In genomic region chr12:109272101-109272500, GRCm38 (mm10) we compare ENCODE assay signal across 24 mouse cellular contexts.
A peak's percentile ranks its signal among the peaks of the same experiment; 100 is the strongest.
DNase-seq lines count a peak whose midpoint lies in the region; ATAC-seq and TF ChIP-seq lines count a peak whose summit lies in the region.
"Had no signal": no experiment of that assay in that cellular context is flagged by ENCODE, and none has a peak within 500 bp of the region (broad histone marks: within the 10 kb centered on the region; RNA-seq: fewer than 3 reads in every experiment).

No protein-coding gene starts in this region.

- no peaks in the 10 kb centered on the region for H3K36me3 ChIP-seq in heart, embryonic 12.5 days
- no peaks in the 10 kb centered on the region for H3K36me3 ChIP-seq in heart, embryonic 10.5 days
- no peaks in the 10 kb centered on the region for H3K36me3 ChIP-seq in lung, embryonic 14.5 days (ENCODE audit: insufficient read depth)
- H3K36me3 ChIP-seq in lung, postnatal 0 days (ENCODE audit: insufficient read depth, low read length) = no peaks in the 10 kb centered on the region
- H3K36me3 ChIP-seq: embryonic facial prominence, embryonic 13.5 days; embryonic facial prominence, embryonic 15.5 days; forebrain, embryonic 10.5 days; forebrain, embryonic 12.5 days had no signal

- H3K4me2 ChIP-seq in heart, embryonic 12.5 days = no peak overlapping the region
- H3K4me2 ChIP-seq in lung, embryonic 14.5 days = no peak overlapping the region
- H3K4me2 ChIP-seq in lung, postnatal 0 days (replicated peaks; ENCODE audit: low read depth, low read length) = no peak overlapping the region
- H3K4me2 ChIP-seq: embryonic facial prominence, embryonic 13.5 days; embryonic facial prominence, embryonic 15.5 days; forebrain, embryonic 12.5 days had no signal

- no peak overlapping the region for H3K27ac ChIP-seq in heart, embryonic 12.5 days (ENCODE audit: poor library complexity, severe bottlenecking)
- H3K27ac ChIP-seq in heart, embryonic 10.5 days = no peak overlapping the region
- H3K27ac ChIP-seq in lung, embryonic 14.5 days (ENCODE audit: low read depth) = no peak overlapping the region
- H3K27ac ChIP-seq in lung, postnatal 0 days (ENCODE audit: low read length) = no peak overlapping the region
- H3K27ac ChIP-seq in gastrocnemius, adult 2 months = no peak overlapping the region
- H3K27ac ChIP-seq: embryonic facial prominence, embryonic 13.5 days; embryonic facial prominence, embryonic 15.5 days; forebrain, embryonic 10.5 days; forebrain, embryonic 12.5 days had no signal

- H3K4me3 ChIP-seq in heart, embryonic 12.5 days = no peak overlapping the region
- no peak overlapping the region for H3K4me3 ChIP-seq in heart, embryonic 10.5 days
- H3K4me3 ChIP-seq in lung, embryonic 14.5 days (ENCODE audit: low read depth, low read length) = no peak overlapping the region
- H3K4me3 ChIP-seq in lung, postnatal 0 days (ENCODE audit: low read depth, low read length) = no peak overlapping the region
- H3K4me3 ChIP-seq in lung, adult 2 months (replicated peaks; ENCODE audit: extremely low read depth, low read depth, low read length) = no peak overlapping the region
- no peak overlapping the region for H3K4me3 ChIP-seq in gastrocnemius, adult 2 months
- H3K4me3 ChIP-seq: embryonic facial prominence, embryonic 13.5 days; embryonic facial prominence, embryonic 15.5 days; erythroblast, embryonic 14.5 days; forebrain, embryonic 10.5 days; forebrain, embryonic 12.5 days had no signal

- 37% methylated on average over 5 of the region's 5 CpGs for WGBS in heart, embryonic 12.5 days
- WGBS in heart, embryonic 10.5 days = 40% methylated on average over 5 of the region's 5 CpGs
- WGBS in lung, embryonic 14.5 days = 49% methylated on average over 5 of the region's 5 CpGs
- WGBS in lung, postnatal 0 days = 48% methylated on average over 5 of the region's 5 CpGs
- WGBS in lung, adult 2 months = 40% methylated on average over 5 of the region's 5 CpGs

- peak; percentile 77 for ATAC-seq in heart, embryonic 12.5 days (ENCODE audit: insufficient number of reproducible peaks, low FRiP score)
- ATAC-seq in lung, embryonic 14.5 days (ENCODE audit: insufficient read depth) = no peak; the same call in 1 of the 2 replicates
- peak; percentile 88 for ATAC-seq in lung, postnatal 0 days
- ATAC-seq: forebrain, embryonic 14.5 days had no signal

- H3K4me1 ChIP-seq in heart, embryonic 12.5 days (replicated peaks) = no peaks in the 10 kb centered on the region
- no peaks in the 10 kb centered on the region for H3K4me1 ChIP-seq in heart, embryonic 10.5 days
- no peaks in the 10 kb centered on the region for H3K4me1 ChIP-seq in lung, embryonic 14.5 days (ENCODE audit: insufficient read depth)
- H3K4me1 ChIP-seq in lung, postnatal 0 days (ENCODE audit: insufficient read depth, low read depth, low read length) = no peaks in the 10 kb centered on the region
- no peaks in the 10 kb centered on the region for H3K4me1 ChIP-seq in lung, adult 2 months (ENCODE audit: control insufficient read depth, insufficient read depth, low read length)
- H3K4me1 ChIP-seq: embryonic facial prominence, embryonic 13.5 days; embryonic facial prominence, embryonic 15.5 days; forebrain, embryonic 10.5 days; forebrain, embryonic 12.5 days had no signal

- no peaks in the 10 kb centered on the region for H3K27me3 ChIP-seq in heart, embryonic 12.5 days (replicated peaks)
- H3K27me3 ChIP-seq in heart, embryonic 10.5 days (ENCODE audit: insufficient read depth, poor library complexity, severe bottlenecking) = no peaks in the 10 kb centered on the region
- H3K27me3 ChIP-seq in lung, embryonic 14.5 days (ENCODE audit: insufficient read depth, low read length) = no peaks in the 10 kb centered on the region
- no peaks in the 10 kb centered on the region for H3K27me3 ChIP-seq in lung, postnatal 0 days (replicated peaks; ENCODE audit: insufficient read depth, low read length)
- H3K27me3 ChIP-seq: embryonic facial prominence, embryonic 13.5 days; embryonic facial prominence, embryonic 15.5 days; forebrain, embryonic 12.5 days had no signal

- no peak for TF ChIP-seq POLR2A in lung, adult 2 months (IDR thresholded peaks at IDR 0.05; ENCODE audit: borderline replicate concordance, extremely low read depth, low read depth, low read length)

- H3K9me3 ChIP-seq in heart, embryonic 12.5 days (replicated peaks) = no peaks in the 10 kb centered on the region
- H3K9me3 ChIP-seq in heart, embryonic 10.5 days = no peaks in the 10 kb centered on the region
- no peaks in the 10 kb centered on the region for H3K9me3 ChIP-seq in lung, embryonic 14.5 days (ENCODE audit: low read depth, low read length)
- H3K9me3 ChIP-seq in lung, postnatal 0 days (ENCODE audit: low read length) = no peaks in the 10 kb centered on the region
- H3K9me3 ChIP-seq: embryonic facial prominence, embryonic 13.5 days; embryonic facial prominence, embryonic 15.5 days; forebrain, embryonic 10.5 days; forebrain, embryonic 12.5 days had no signal

- H3K9ac ChIP-seq in heart, embryonic 12.5 days = no peak overlapping the region
- no peak overlapping the region for H3K9ac ChIP-seq in lung, embryonic 14.5 days
- no peak overlapping the region for H3K9ac ChIP-seq in lung, postnatal 0 days (replicated peaks; ENCODE audit: low read depth)
- H3K9ac ChIP-seq: embryonic facial prominence, embryonic 13.5 days; embryonic facial prominence, embryonic 15.5 days; forebrain, embryonic 12.5 days had no signal

- no peak for TF ChIP-seq CTCF in lung, embryonic 14.5 days (IDR thresholded peaks at IDR 0.05; ENCODE audit: low read depth)
- TF ChIP-seq CTCF in lung, postnatal 0 days (IDR thresholded peaks at IDR 0.05) = no peak
- no peak for TF ChIP-seq CTCF in lung, adult 2 months (IDR thresholded peaks at IDR 0.05; ENCODE audit: insufficient read depth, low read length)
- no peak for TF ChIP-seq CTCF in gastrocnemius, adult 2 months (IDR thresholded peaks at IDR 0.05)

- intact Hi-C loops in gastrocnemius, adult 2 months (cut with DNase I) = no loop called here

- no peak for DNase-seq in heart, embryonic 10.5 days (ENCODE audit: low spot score)
- DNase-seq in lung, embryonic 14.5 days = peak; percentile 3
- no peak for DNase-seq in lung, postnatal 25 days (ENCODE audit: low spot score)
- DNase-seq in lung, postnatal 0 days (ENCODE audit: low spot score) = peak; percentile 11
- DNase-seq in lung, adult 2 months = no peak
- peak; percentile 43 for DNase-seq in yolk sac, embryonic 10.5 days (ENCODE audit: low spot score)
- DNase-seq in gastrocnemius, adult 2 months = no peak
- DNase-seq: adrenal gland, adult 2 months; adrenal gland, postnatal 10 days; adrenal gland, postnatal 25 days; cerebellum, adult 11 months; cerebellum, adult 18-20 months; cerebellum, adult 8-10 months; cerebellum, adult 9-11 months; cerebellum, postnatal 14 days; cerebellum, postnatal 36 days; embryo, embryonic 11 days had no signal

- peak; percentile 88 for TF ChIP-seq EP300 in lung, postnatal 0 days (IDR thresholded peaks at IDR 0.05)

Comparison
In these comparisons a context has a peak if more than half of its experiments do, and no peak if none do; other contexts are left out.
1. DNase-seq: peak in lung, embryonic 14.5 days (single experiment), lung, postnatal 0 days (single experiment) and yolk sac, embryonic 10.5 days (single experiment); none in heart, embryonic 10.5 days (single experiment), lung, postnatal 25 days (single experiment), lung, adult 2 months (single experiment) and gastrocnemius, adult 2 months (single experiment).